Mouse (Mus musculus): ENCODE data around the gene OR5BS1P.
A peak's percentile ranks its signal among the peaks of the same experiment; 100 is the strongest.
"Not testable (repeated sequence)": the region's sequence is repeated elsewhere in the genome, so short reads cannot be mapped to it uniquely, and the experiment has no call there.

The OR5BS1P gene

DNA sequence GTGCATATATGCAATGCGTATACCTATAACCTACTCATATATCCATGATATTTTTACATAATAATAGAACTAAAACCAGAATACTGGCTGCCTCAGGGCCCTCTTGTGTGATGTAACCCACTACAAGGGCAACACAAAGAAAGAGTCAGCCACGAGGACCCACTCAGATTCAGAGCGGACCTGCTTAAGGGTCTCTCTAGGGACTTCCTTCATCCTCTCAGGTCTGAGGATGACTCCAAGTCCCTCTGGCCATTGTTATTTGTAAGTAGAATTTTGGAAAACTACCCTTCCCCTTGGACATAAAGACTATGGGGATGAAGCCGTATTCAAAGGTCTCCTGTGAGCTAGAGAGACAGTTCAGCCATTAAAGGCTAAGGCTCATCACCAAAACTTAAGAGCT is at the start of gene OR5BS1P:
Gene OR5BS1P (plus strand): TSS at position 301 of the 400 bp plus-strand sequence.
- DNase-seq (ENCODE audit: low read depth, low spot score) = no peak

DNA sequence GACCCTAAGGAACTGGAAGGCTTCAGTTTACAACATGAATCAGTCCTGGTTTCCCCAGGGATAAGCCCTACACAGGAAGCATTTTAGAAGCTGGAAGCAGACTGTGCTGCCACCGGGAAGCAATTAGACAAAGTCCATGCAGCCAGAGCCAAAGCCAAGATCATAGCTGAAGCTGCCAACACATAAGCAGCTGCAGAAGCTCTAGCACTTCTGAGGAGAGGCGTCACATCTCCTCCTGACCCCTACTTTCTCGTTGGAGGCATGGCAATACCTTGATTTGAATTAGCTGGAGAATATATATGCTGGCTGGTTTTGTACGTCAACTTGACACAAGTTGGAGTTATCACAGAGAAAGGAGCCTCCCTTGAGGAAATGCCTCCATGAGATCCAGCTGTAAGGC is 48.8 kb upstream of the OR5BS1P start:
- no peak for DNase-seq (ENCODE audit: low read depth, low spot score)

DNA sequence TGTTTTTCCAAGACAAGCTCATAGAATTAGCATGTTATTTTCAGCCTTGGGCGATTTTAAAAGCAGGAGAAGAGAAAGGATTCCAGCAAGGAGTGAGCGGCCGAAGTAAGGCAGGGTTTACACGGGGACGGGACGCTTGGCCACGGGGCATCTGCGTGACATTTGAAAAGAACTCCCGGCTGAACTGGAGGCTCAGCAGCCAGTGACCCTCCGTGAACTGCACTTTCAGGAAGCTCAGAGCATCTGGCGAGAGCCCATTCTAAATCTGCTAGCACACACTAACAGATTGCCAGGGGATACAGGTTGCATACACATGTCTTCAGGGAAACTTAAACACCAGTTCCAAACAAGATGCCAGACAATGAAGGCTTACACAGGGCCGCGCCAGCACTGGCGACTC is 45.4 kb upstream of the OR5BS1P start:
- no peak for DNase-seq (ENCODE audit: low read depth, low spot score)

DNA sequence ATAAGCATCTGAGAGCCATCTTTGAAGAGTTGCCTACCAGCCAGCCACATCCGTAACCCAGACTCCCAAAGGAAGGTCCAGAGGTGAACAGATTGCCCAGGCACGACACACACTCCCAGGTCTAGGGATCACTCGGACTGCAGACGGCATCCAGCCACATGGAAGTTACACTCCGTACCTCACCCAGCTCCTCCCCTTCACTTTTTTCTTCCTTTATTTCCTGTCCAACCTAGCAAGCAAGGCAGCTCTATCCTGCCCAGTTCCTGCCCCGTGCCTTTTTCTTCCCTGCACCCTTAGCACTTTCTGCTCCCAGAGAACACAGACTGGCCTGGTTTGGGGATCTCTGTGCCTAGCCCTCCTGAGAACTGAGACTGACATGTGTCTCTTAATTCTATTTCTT is 44.9 kb upstream of the OR5BS1P start:
- DNase-seq (ENCODE audit: low read depth, low spot score) = no peak

DNA sequence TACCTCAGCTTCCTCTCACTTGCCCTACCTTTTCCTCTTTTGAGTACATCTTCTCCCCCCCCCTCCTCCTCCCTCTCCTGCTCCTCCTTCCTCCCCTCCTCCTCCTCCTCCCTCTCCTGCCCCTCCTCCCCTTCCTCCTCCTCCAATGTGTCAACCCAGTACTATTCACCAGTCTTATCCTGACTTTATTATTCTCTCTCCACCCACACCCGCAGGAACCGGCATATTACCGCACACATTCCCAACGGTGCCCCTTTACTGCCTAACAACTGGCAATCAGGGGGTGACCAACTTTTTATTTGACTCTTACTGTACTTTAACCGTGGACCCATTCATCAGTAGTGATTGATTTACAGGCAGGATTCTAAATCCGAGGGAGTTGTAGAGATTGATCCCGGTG is 44.5 kb upstream of the OR5BS1P start:
- DNase-seq (ENCODE audit: low read depth, low spot score) = no peak

DNA sequence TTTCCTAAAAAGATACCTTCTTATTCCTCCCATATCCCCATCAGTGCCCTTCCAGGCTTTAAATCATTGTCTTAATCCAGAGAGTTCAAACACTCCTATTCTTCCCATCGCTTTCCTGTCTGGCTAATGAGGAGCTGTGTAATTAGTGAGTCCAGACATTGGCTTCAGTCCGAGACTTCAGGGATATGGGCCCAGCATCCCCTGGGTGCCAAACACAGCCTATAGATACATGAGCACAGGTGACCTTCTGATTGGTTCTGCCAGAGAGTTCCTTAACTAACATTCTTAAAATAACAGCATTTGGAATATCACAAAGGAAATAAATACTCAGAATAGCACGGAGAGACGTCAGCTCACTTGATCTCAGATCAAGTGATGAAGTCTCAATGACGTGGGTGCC is 38.8 kb upstream of the OR5BS1P start, which contains the start of gene Olfr282:
Gene Olfr282 (plus strand): TSS at position 301 of the 400 bp plus-strand sequence.
- not testable (repeated sequence) for DNase-seq (ENCODE audit: low read depth, low spot score)

DNA sequence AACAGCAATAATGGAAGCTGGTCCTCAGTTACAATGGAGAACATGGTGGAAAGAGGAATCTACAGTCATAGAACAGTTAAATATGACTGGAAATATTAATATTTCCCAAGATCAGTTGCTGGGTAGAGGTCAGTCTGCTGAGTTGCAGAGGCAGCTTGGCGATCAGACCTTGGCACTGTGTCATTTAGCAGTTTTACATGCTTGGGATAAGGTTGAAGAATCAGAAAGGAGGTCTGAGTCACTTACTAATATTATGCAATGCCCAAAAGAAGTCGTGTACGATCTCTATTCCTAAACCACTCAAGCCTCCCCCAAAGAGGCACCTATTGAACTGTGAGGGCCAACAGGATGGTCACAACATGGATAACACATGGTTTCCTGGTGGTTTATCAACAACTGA is 25.1 kb upstream of the OR5BS1P start:
- no peak for DNase-seq (ENCODE audit: low read depth, low spot score)

DNA sequence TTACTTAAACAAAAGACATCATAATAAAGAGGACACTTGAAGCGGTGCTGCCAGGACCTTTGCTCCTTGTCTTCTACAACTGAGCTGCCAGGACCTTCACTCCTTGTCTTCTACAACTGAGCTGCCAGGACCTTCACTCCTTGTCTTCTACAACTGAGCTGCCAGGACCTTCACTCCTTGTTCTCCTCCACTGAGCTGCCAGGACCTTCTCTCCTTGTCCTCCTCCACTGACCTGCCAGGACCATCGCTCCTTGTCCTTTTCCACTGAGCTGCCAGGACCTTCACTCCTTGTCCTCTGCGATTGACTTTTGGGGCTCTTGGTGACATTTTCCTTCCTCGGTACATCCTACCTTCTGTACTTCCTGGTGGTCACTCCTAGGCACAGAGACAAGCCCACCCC is 21.2 kb upstream of the OR5BS1P start:
- DNase-seq (ENCODE audit: low read depth, low spot score) = peak; percentile 86

DNA sequence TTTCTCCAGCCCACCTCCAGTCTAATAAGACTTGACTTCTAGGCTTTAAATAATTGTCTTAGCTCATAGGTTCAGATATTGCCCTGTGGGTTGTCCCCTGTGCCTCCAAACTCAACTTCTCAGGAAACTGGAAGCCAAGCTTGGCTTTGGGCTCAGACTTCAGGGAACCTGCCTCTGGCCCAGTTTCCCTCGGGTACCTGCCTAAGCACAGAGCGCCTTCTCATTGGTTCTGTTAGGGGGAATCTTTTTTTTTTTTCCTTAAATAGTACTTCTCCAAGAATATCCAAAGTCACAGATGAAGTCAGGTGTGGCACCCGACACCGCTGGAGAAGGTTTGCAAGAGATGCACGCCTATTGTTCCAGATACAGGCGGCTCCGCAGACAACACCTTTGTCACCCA is 17.4 kb upstream of the OR5BS1P start, which contains the start of gene Olfr281:
Gene Olfr281 (plus strand): TSS at position 301 of the 400 bp plus-strand sequence.
- no peak for DNase-seq (ENCODE audit: low read depth, low spot score)

DNA sequence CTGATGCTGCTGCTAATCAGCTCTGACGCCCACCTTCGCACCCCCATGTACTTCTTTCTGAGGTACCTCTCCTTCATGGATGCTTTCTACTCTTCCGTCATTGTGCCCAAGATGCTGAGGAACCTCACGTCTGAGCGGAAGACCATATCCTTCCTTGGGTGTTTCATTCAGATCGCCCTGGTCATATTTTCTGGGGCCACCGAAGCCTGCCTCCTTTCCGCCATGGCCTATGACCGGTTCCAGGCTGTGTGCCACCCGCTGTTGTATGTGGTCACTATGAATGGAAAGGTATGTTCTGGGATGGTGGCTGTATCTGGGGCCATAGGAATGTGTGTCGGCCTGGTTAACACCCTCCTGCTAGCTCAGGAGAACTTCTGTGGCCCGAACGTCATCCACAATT is 1.8 kb downstream of the OR5BS1P start:
- no peak for DNase-seq (ENCODE audit: low read depth, low spot score)

DNA sequence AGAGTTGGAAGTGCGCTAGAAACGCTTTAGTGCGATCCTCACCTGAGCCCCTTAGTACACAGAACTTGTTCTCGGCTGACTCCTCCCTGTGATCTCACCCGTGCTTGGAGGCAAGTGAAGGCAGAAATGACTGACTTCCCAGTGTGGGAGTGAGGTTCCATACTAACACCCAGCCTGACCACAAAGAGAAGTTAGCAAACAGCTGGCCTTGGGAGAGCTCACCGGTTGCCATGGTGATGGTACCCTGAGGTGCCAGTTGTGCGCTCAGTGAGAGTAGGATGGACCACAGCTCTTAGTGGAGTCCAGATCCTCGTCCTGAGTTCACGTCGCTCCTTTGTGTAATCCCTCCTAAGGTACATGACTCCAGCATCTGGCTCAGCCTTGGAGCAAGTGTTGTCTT is 5.3 kb downstream of the OR5BS1P start:
- peak; percentile 54 for DNase-seq (ENCODE audit: low read depth, low spot score)

DNA sequence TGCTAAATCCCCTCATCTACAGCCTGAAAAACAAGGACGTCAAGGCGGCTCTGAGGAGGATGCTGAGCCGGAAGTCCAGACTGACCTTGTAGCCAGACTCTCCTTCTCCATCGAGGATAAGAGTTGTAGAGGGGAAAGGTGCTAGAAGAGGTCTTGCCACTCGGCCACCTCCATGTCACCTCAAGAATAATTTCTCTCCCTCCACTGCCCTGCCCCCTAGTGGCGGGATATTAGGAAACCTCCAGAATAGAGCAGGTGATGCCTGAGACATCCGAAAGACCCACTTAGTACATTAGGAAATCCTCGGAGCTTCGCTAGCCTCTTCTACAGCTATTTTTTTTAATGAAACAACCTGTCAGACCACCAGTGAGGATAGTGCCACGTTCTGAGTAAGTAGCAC is 5.7 kb downstream of the OR5BS1P start:
- DNase-seq (ENCODE audit: low read depth, low spot score) = peak; percentile 75

DNA sequence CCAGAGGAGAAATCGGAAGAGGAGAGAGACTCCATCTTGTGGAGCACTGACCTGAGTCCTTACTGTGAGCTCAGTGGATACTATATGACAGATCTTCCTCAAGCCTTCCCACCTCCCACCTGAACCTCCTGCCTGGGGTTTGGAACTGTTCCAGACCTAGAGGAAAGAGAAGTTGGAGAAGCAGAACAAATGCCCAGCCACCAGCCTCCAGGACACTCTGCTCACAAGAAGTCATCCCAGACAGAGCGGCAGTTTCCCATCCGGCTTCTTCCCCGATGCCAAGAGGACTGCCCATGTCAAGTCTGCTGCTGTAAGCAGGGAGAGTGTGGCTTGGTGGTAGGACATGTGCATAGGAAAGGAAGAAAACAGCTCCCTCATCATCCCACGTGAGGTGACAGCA is 6.6 kb downstream of the OR5BS1P start:
- no peak for DNase-seq (ENCODE audit: low read depth, low spot score)

DNA sequence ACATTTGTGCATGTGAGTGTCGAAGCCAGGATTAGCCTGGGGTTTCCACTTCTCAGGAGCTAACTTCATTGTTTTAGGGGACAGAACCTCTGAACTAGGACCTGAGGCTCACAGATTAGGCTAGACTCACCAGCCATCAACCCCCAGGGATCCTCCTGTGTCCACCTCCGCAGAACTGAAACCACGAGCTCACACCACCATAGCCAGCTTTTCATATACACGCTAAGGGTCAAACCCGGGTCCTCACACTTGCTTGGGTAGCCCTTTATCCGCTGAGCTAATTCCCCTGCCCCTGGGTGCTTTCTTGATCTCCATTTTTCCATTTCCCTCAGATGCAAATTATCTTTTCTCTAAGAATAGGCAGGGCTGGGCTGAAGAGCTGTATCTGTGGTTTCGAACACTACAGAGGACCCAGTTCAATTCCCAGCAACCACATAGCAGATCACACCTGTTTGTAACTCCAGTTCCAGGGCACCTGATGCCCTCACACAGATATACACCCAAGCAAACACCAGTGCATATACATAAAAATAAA is 9.9 kb downstream of the OR5BS1P start:
- DNase-seq (ENCODE audit: low read depth, low spot score) = no peak

DNA sequence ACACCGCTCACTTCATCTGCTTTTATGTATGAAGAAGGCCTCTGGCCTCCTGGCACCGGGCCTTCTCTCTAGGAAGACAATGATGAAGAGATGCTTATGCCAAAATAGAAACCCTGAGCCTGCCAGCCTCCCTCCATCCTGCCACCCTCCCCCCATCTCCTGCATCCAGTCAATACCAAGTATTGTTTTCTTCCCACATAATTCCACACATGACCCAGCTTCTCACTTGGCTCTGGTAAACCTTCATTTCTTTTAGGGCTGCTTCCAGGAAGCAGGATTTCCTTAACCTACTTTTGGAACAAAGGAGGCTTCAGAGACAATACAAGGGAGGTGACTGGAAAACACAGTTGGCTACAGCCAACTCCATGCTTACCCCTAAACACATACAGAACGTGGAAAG is 13.0 kb downstream of the OR5BS1P start, which contains the start of gene Lalba:
Gene Lalba (minus strand): TSS at position 21 of the 400 bp plus-strand sequence.
- no peak for DNase-seq (ENCODE audit: low read depth, low spot score)

DNA sequence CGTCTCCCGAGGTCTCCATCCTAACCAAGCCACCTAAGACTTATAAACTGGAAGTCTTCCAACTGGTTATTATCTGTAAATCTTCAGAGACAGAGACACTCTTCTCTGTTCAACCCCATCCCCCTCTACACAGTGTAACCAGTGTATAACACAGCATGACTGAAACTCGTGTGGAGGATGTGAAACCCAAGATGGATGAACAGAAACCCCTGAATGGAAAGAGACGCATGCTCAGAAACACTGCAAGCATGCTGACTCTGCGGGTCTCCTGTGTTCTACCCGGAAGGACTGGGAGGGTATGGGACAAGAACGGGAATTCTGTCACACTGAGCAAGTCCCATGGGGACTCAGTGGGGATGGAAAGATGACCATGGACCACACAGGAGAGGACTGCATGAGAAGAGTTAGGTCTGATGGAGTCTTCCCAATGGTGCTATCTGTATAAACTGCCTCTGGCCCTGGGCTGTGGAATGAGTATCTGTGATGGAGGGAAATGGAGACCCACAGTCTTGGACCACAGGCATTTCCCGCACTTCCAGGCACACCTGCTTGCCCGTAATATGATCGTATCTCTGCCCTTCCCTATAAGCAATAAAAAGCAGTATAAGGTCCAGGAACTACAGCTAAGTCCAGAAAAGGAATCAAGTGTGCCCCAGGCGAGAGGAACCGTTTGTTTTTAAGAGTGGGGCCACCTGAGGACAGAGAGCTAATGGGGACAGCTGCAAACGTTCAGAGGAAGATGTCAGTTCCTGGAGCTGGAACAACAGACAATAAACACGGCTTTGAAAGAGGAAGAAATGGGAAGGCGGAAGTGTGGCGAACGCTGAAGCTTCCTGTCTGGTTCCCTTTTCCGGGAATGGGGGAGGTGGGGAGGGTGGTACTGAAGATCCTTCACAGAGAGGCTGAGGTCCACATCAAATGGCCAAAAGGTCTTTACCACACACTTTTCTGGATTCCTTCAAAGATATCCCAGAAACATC is 14.5 kb downstream of the OR5BS1P start:
- no peak for DNase-seq (ENCODE audit: low read depth, low spot score)

DNA sequence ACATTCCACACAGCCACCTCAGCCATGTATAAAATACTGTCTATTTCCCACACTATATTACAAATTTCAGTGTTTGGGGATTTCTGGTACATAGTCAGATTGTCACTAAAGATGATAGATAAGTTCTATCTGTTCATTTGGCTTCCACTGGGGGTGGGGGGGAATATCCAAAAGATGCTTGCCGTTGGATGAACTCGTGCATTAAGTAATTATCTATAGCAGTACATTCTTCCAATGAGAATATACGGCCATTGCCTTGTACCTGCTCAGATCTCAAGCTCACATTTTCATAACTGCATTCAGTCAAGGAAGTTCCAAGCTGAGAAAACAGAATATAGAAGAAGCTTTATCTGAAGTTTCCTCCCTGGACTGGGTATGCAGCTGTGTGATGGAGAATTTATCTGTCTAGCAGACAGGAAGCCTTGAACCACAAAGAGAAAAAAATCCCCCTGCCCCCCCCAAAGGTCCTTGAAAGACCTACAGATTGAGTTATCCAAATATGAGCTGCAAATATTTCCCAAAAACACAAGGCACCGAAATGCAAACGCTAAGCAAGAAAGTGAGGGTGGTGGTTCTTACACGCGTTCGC is 16.8 kb downstream of the OR5BS1P start:
- no peak for DNase-seq (ENCODE audit: low read depth, low spot score)

DNA sequence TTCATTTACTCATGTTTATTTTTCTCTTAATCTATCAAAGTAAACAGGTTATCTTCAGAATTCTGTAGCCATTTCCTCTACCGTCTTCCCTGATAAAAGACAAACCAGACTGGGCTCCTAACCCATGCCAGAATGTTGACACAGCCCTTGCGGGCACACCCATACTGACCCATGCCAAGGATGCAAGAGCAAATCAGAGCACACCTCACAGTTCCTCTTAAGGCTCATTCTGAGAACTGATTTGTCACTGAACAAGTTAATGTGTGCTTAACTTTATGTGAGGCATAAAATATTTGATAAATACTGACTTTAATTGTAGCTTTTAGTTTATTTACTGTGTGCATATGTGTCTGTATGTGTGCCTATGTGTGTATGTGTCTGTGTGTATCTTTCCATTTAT is 21.6 kb downstream of the OR5BS1P start:
- DNase-seq (ENCODE audit: low read depth, low spot score) = no peak

DNA sequence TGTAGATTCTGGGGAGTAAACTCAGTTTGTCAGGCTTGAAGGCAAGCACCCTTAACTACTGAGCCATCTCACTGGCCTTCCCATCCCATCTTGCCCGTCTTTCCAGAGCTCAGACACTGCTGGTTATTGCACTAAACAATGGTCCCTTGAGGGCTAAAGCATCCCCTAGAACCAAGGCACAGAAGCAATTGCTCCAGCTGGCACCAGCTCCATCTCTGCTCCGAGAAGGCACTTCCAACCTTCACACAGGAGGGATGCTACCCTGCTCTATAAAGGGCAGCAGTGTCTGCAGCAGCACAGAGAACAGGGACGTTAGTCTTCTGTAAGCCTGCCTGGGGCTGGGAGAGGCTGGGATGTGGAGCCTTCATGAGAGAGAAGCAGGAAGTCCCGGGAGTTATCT is 22.4 kb downstream of the OR5BS1P start, which contains the start of gene Olfr279:
Gene Olfr279 (plus strand): TSS at position 301 of the 400 bp plus-strand sequence.
- no peak for DNase-seq (ENCODE audit: low read depth, low spot score)

DNA sequence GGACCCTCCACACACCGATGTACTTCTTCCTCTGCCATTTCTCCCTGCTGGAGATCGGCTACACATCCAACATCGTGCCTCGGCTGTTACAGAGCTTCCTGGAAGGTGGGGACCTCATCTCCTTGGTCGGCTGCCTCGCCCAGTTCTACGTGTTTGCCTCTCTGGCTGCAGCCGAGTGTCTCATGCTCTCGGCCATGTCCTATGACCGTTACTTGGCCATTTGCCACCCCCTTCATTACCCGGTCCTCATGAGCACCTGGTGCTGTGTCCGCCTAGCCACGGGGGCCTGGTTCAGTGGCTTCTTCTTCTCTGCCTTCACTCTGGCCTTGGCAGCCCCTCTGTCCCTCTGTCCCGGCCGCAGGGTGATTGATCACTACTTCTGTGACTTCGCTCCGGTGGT is 27.9 kb downstream of the OR5BS1P start:
- DNase-seq (ENCODE audit: low read depth, low spot score) = no peak

DNA sequence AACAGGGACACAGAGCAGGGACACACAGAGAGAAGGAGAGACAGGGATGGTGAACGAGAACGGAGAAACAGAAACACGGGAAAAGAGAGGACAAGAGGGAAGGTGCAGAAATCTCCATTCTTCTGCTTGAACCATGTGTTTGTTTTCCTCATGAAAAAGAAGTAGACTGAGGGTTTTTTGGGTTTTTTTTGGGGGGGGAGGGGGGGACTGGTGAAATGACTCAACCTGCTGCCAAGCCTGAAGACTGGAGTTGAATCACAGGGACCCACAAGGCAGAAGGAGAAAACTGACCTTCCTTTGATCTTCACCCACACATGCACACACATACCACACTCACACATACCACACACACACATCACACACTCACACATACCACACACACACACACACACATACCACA is 33.6 kb downstream of the OR5BS1P start:
- no peak for DNase-seq (ENCODE audit: low read depth, low spot score)

DNA sequence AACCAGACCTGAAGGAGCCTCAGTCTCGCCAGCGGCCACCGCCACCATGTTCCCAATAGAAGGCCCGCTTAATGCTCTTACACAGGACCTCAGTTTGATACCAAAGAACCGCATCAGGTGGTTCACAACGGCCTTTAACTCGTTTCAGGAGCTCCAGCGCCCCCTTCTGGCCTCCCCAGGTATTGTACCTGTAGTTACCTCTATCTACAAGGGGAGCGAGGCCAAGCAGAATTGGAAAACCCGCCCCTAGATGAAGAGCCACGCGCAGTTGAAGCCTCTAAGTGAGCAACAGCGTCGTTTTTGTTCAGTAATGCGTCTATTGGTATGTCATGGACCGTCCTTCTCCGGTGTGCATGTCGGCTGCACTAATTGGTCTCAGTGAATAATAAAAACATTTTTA is 34.8 kb downstream of the OR5BS1P start:
- DNase-seq (ENCODE audit: low read depth, low spot score) = peak; percentile 87
